Mouse (Mus musculus): ENCODE results near the gene Chd6. TPM values are rescaled to one million over a fixed set of nuclear protein-coding genes. Genes with fewer than 3 reads are reported as not detected.

The Chd6 gene
- polyA plus RNA-seq, 1 experiment from 2014 or later: 40.8 TPM

DNA sequence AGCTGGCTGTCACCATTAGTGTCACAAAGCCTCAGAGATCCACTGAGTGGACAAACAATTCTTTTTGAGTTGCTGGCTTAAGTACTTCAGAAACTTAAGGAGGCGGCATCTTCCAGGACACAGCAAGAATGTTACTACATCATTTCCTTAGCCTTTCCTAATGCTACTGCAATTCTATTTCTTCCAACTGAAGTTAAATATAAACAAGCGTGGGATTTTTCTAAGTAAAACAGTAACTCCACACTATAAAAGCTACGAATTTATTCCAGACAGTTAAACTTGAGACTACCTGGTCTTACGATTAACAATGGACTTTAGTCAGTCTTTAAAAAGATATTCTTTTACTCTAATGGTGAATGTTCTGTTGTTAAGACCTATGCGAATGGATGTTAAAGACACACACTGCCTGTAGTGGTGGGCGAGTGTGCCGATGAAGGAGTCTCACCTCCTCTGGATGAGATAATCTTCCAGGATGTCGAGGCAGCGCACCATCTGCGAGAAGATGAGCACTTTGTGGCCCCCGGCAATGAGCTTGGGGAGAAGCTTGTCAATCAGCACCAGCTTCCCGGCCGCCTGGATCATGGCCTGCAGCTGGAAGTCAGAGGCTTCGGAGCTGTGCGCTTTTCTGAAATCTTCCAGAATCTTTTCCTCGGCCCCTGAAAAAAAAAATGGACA is 96.2 kb downstream of the Chd6 start:
- Histone ChIP-seq H3K4me3 (no peak overlapping the region), H3K27ac (no peak overlapping the region), H3K36me3 (replicated peaks) (peaks cover 72% of the 10 kb centered on the region), H3K9ac (no peak overlapping the region), H3K4me2 (no peak overlapping the region), H3K27me3 (replicated peaks) (no peaks in the 10 kb centered on the region), H3K4me1 (no peaks in the 10 kb centered on the region), H3K9me3 (no peaks in the 10 kb centered on the region)
- no peak for ATAC-seq (replicated peaks)
- WGBS: 95% methylated on average over 16 of the region's 16 CpGs

DNA sequence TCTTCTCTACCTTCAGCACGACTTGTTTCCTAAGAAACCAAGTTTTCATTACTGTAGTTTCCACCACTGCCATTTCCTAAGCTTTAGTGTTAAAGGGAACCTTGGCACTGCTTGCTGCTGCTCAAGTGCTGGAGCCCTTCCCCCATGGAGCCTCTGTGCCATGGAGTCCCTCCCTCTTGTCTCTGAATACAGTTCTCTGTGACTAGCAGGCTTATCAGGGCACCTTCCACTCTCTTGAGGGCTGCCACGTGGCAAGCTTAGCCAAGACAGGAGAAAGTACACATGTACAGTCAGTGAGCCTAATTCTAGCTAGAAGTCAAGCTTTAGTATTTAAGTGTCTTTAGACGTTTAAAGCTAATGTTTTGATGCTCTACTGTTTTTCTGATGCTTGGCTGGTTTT is 104.5 kb downstream of the Chd6 start:
- Histone ChIP-seq H3K4me3 (no peak overlapping the region), H3K4me2 (no peak overlapping the region), H3K27me3 (replicated peaks) (no peaks in the 10 kb centered on the region), H3K27ac (no peak overlapping the region), H3K36me3 (replicated peaks) (peaks cover 26% of the 10 kb centered on the region; the same call in 1 of the 2 replicates), H3K9ac (no peak overlapping the region), H3K9me3 (no peaks in the 10 kb centered on the region), H3K4me1 (no peaks in the 10 kb centered on the region)
- 83% methylated on average over 3 of the region's 3 CpGs for WGBS
- no peak for ATAC-seq (replicated peaks)

DNA sequence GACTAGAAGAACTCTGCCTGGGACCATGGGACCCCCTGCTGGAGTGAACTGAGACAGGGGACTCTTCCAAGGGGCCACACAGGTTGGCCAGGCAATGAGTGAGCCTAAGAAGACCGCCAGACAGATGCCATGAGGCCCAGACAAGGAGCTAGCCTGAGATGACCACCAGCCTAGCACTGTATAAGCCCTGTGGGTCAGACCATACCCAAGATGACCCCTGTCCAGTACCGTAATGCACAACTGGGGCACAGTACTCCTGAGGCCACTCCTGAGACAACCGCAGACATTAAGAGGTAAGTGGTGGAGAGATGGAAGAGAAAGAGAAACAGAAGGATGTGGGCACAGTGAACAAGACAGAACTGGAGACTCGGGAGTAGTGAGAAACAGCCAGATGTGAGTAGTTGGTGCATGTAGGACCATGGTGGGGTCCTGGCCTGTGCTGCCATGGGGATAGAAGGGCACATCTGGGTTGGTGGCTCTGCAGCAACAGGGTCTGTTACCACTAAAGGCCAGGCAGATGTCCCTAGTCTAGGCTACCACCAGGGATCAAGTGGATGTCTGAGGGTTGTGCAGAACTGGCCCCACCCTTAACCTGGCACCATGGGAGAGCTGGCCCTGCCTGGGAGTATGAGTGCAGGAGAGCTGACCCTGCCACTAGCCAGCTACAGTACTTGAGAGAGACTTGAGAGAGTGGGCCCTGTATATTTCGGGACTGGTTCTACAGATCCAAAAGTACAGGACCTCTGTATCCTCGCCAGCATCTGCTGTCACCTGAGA is 111.7 kb downstream of the Chd6 start:
- no peaks in the 10 kb centered on the region for H3K36me3 ChIP-seq (replicated peaks)
- no peaks in the 10 kb centered on the region for H3K4me1 ChIP-seq
- WGBS: 94% methylated on average over 6 of the region's 6 CpGs
- no peak overlapping the region for H3K4me3 ChIP-seq
- no peak overlapping the region for H3K9ac ChIP-seq
- no peaks in the 10 kb centered on the region for H3K27me3 ChIP-seq (replicated peaks)
- H3K27ac ChIP-seq: no peak overlapping the region
- no peaks in the 10 kb centered on the region for H3K9me3 ChIP-seq
- no peak for ATAC-seq (replicated peaks)
- no peak overlapping the region for H3K4me2 ChIP-seq

DNA sequence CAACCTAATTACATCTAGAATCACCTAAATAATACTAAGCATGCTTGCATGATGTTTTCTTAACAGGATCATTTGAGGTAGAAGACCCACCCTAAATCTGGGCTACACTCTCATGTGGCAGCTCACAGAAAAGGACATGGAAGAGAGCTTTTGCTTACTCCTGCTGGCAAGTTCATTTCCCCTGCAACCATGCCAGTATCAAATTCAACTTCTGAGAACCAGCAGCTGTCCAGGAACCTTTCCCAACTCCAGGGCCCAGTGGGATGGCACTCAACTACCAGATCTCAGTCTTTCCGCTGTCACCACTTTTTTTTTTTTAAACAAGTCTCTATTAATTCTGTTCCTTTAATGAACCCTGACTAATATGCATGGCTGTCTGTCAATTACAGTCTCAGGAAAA is 114.7 kb downstream of the Chd6 start:
- H3K4me3 ChIP-seq: no peak overlapping the region
- H3K27me3 ChIP-seq (replicated peaks): no peaks in the 10 kb centered on the region
- no peak overlapping the region for H3K4me2 ChIP-seq
- H3K27ac ChIP-seq: no peak overlapping the region
- ATAC-seq (replicated peaks): no peak
- no peaks in the 10 kb centered on the region for H3K9me3 ChIP-seq
- WGBS: 74% methylated on average over 1 of the region's 1 CpGs
- H3K4me1 ChIP-seq: no peaks in the 10 kb centered on the region
- H3K9ac ChIP-seq: no peak overlapping the region
- H3K36me3 ChIP-seq (replicated peaks): peaks cover 3% of the 10 kb centered on the region; the same call in 1 of the 2 replicates

DNA sequence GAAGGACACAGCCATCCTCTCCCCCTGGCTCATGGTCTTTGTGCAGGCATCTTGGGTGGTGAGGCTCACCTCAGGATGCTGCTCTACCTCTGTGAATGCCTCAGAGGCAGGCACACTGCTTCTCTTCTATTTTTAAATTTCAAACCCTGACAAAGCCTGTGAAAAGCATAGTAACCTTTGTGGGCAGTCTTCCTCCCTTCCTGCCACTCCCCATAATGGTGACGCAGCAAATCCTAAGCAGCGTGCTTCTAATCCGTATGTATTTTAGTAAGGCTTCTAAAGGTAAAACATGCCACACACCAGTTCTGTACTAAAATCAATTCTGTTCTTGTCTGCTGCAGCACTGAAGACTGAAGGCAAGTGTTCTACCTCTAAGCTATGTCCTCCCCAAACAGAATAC is 116.4 kb downstream of the Chd6 start:
- no peak overlapping the region for H3K27ac ChIP-seq
- ATAC-seq (replicated peaks): no peak
- no peaks in the 10 kb centered on the region for H3K27me3 ChIP-seq (replicated peaks)
- H3K36me3 ChIP-seq (replicated peaks): peaks cover 5% of the 10 kb centered on the region; the same call in 1 of the 2 replicates
- H3K9me3 ChIP-seq: no peaks in the 10 kb centered on the region
- no peak overlapping the region for H3K9ac ChIP-seq
- no peak overlapping the region for H3K4me3 ChIP-seq
- WGBS: 94% methylated on average over 3 of the region's 3 CpGs
- H3K4me2 ChIP-seq: no peak overlapping the region
- no peaks in the 10 kb centered on the region for H3K4me1 ChIP-seq

DNA sequence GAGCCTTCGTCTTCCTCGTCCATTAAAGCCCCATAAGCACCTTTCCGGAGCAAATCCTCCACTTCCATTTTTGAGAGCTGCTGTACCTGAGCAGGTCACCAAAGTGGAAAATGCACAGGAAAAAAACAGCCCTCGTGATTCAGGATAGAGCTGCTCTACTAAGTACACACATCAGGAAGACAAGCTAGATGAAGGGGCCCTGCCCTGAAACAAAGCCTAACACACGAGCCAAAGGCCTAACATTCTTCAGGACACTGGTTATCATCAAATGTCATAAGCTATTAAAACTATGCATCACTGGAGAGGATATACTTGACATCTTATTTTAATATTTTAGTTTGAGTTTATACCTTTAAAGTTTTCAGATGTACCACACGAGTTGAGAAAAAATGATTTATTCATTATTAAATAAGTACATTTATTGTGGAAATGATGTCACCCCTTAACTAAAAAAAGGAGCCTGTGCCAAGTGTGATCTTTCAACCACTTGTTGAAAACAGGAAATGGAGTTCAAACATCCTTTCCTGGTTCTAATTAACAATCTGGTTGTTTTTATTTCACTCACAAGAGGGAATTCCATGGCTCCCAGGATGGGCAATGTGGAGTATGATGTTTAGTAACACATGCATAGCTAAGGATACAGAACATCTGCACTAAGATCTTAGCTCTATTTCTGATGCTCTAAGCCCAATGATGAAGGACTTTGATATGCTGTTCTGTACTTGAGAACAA is 118.4 kb downstream of the Chd6 start:
- WGBS: 82% methylated on average over 6 of the region's 6 CpGs
- Histone ChIP-seq H3K4me3 (no peak overlapping the region), H3K27me3 (replicated peaks) (no peaks in the 10 kb centered on the region), H3K27ac (no peak overlapping the region), H3K4me2 (no peak overlapping the region), H3K9me3 (no peaks in the 10 kb centered on the region), H3K4me1 (no peaks in the 10 kb centered on the region), H3K36me3 (replicated peaks) (peaks cover 17% of the 10 kb centered on the region; the same call in 1 of the 2 replicates), H3K9ac (no peak overlapping the region)
- ATAC-seq (replicated peaks): no peak

DNA sequence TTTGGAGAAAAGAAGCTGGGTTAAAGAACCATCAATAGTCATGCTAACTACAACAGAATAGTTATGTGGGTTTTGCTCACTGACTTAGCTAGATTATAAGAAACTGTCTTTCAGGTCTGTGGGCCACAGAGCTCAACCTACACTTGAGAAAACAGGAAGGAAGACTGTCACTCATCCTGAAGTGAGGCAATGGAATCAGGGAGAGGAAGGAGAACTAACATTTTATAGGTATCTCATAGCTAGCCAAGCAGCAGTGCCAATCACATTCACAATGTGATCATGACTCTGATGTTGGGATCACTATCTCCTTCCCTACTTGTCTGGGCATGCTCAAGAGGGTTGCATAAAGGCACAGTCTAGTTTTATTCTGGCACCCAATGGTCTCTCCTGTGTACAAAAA is 121.4 kb downstream of the Chd6 start:
- no peaks in the 10 kb centered on the region for H3K27me3 ChIP-seq (replicated peaks)
- peaks cover 38% of the 10 kb centered on the region for H3K36me3 ChIP-seq (replicated peaks)
- H3K9me3 ChIP-seq: no peaks in the 10 kb centered on the region
- no peak overlapping the region for H3K27ac ChIP-seq
- no peak overlapping the region for H3K4me2 ChIP-seq
- ATAC-seq (replicated peaks): no peak
- no peak overlapping the region for H3K9ac ChIP-seq
- H3K4me1 ChIP-seq: no peaks in the 10 kb centered on the region
- H3K4me3 ChIP-seq: no peak overlapping the region

DNA sequence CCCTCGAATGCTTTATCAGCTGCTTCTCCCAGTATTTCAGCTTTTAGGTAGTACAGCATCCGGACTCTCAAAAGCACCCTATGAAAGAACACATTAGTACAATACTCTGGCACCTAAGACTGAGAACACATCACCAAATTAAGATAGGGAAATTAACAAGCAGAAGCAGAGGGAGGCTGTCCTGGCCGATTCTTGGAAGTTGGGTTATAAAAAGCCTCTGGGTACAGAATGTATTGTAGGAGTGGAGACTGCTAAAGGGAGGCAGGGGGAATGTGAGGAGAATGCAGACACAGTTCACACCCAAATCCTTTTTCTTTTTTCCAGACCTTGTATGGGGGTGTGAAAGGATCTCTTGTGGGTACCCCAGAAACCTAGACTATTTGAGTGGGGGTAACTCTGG is 126.2 kb downstream of the Chd6 start:
- no peaks in the 10 kb centered on the region for H3K27me3 ChIP-seq (replicated peaks)
- no peaks in the 10 kb centered on the region for H3K9me3 ChIP-seq
- no peak overlapping the region for H3K9ac ChIP-seq
- peaks cover 57% of the 10 kb centered on the region for H3K36me3 ChIP-seq (replicated peaks)
- no peak for ATAC-seq (replicated peaks)
- no peak overlapping the region for H3K4me2 ChIP-seq
- H3K27ac ChIP-seq: no peak overlapping the region
- no peaks in the 10 kb centered on the region for H3K4me1 ChIP-seq
- H3K4me3 ChIP-seq: no peak overlapping the region
- 92% methylated on average over 3 of the region's 3 CpGs for WGBS

DNA sequence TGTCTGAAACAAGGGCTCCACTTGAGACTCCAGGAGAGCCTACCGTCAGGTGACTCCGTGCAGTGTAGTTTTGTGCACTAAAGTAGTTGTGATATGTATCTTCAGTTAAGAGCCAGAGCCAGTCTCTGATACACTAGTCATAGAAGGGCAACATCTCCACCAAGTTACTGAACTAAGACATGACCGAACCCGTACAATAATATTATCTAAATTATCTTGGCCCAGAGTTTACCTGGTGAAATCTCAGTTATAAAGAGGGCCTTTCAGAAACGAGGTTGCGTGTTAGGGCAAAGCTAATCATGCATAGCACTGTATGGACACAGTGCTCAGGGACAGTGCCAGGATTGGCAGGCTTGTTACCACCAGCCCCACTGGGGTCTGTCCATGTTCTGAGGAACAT is 127.1 kb downstream of the Chd6 start:
- WGBS: 91% methylated on average over 6 of the region's 6 CpGs
- no peaks in the 10 kb centered on the region for H3K4me1 ChIP-seq

DNA sequence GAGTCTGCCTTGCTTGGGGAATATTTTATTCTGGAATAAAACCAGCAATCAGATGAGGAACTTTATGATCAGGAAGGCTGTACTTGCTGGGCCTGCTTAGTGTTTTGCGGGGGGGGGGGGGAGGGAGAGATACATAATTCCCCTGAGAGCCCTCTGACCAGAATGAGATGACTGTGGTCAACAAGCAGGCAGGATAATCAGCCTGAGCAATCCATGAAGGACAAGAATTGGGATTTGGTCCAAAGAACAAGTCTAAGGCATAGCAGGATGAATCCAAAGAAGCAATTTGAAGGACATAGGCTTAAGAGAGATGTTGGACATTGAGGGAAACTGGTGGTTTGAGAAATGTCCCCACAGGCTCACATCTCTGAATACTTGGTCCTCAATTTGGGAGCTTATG is 130.2 kb downstream of the Chd6 start:
- Histone ChIP-seq H3K4me2 (no peak overlapping the region), H3K4me1 (no peaks in the 10 kb centered on the region), H3K36me3 (replicated peaks) (peaks cover 31% of the 10 kb centered on the region; the same call in 1 of the 2 replicates), H3K9ac (no peak overlapping the region), H3K9me3 (no peaks in the 10 kb centered on the region), H3K27me3 (replicated peaks) (no peaks in the 10 kb centered on the region), H3K27ac (no peak overlapping the region), H3K4me3 (no peak overlapping the region)
- no peak for ATAC-seq (replicated peaks)
- 83% methylated on average over 1 of the region's 1 CpGs for WGBS

More for the DNA sequence above, 127.1 kb downstream of the Chd6 start:
- ATAC-seq (replicated peaks): no peak
- Histone ChIP-seq H3K4me2 (no peak overlapping the region), H3K9me3 (no peaks in the 10 kb centered on the region), H3K9ac (no peak overlapping the region), H3K27ac (no peak overlapping the region), H3K36me3 (replicated peaks) (peaks cover 49% of the 10 kb centered on the region), H3K4me3 (no peak overlapping the region), H3K27me3 (replicated peaks) (no peaks in the 10 kb centered on the region)

DNA sequence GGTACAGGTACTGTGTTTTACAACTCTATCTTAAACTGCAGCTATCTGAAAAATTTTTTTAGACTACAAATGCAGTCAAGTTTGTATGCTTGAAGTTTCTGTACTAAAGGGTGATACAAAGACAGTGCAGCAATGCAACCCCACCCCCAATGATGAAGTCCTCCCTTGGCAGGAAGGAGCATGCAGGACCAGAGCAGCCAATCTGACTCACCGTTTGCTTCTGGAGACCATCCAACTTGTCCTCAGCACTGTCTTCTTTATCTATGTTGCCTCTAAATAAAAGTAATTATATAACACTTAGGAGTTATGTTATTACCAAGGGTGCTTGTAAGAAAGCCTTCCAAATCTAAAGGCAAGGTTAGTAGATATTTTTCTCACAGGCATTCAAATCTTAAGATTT is 131.6 kb downstream of the Chd6 start:
- no peak overlapping the region for H3K9ac ChIP-seq
- no peak for ATAC-seq (replicated peaks)
- peaks cover 24% of the 10 kb centered on the region; the same call in 1 of the 2 replicates for H3K36me3 ChIP-seq (replicated peaks)
- H3K9me3 ChIP-seq: no peaks in the 10 kb centered on the region
- H3K4me2 ChIP-seq: no peak overlapping the region
- H3K4me1 ChIP-seq: no peaks in the 10 kb centered on the region
- H3K4me3 ChIP-seq: no peak overlapping the region
- H3K27me3 ChIP-seq (replicated peaks): no peaks in the 10 kb centered on the region
- no peak overlapping the region for H3K27ac ChIP-seq
- WGBS: 82% methylated on average over 1 of the region's 1 CpGs

DNA sequence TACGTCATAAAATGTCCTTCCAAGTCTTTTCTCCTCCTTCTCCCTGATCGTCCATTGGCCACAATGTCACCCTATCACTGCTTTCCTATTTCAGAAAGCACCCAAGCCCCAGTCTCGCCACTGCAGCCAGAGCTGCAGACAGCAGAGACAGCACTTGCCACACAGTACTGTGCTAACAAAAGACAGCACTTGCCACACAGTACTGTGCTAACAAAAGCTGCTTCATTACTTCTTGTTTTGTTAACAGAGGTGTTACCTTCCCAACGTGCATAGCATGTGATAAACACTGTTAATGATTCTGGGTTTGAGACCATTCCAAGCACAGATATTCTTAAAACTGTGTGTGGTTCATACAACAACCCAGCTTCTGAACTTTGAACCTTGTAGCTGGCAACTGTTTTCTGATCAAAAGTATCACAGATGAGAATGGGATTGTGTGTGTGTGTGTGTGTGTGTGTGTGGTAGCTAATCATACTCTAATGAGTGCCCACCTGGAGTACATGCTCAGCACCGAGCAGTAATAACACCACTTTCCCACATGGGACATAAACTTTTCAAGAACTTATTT is 135.1 kb downstream of the Chd6 start:
- no peaks in the 10 kb centered on the region for H3K9me3 ChIP-seq
- no peaks in the 10 kb centered on the region for H3K27me3 ChIP-seq (replicated peaks)
- ATAC-seq (replicated peaks): no peak
- no peak overlapping the region for H3K4me2 ChIP-seq
- no peak overlapping the region for H3K9ac ChIP-seq
- no peak overlapping the region for H3K4me3 ChIP-seq
- 85% methylated on average over 5 of the region's 5 CpGs for WGBS
- no peak overlapping the region for H3K27ac ChIP-seq
- H3K36me3 ChIP-seq (replicated peaks): peaks cover 4% of the 10 kb centered on the region
- H3K4me1 ChIP-seq: no peaks in the 10 kb centered on the region
